Mouse (Mus musculus): Measurements from ENCODE around the gene Primpol.

Gene Primpol

DNA sequence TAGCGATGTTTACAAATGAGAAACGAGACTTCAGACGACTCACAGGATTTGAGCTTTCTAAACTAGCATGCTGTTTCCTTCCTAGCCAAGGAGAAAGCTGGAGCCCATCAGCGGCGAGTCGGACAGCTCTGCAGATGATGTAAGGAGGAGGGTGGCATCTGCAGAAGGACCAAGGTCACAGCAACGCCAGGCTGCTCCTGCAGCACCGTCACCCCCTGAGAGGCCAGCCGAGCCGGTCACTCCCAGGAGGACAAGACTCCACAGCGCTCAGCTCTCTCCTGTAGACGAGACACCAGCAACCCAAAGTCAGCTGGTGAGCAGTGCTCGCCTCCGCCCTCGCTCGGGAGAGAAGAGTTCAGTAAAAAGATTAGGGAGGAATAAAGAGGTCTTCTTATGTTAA is 54.7 kb downstream of the Primpol start:
- no peak for DNase-seq (ENCODE audit: low spot score)

GRCm38 (mm10) chr8:46559428-46559827 is 57.6 kb downstream of the Primpol start:
- peak; percentile 54 for DNase-seq (ENCODE audit: low spot score)

GRCm38 (mm10) chr8:46552441-46552765 is 64.6 kb downstream of the Primpol start:
- DNase-seq (ENCODE audit: low spot score) = peak; percentile 54

- peak; percentile 100 for DNase-seq (ENCODE audit: low spot score)
Observed at GRCm38 (mm10) chr8:46551615-46552440, 65.2 kb downstream of the Primpol start, which contains the start of gene Cenpu. Gene Cenpu (plus strand): TSS chr8:46552028.

- DNase-seq (ENCODE audit: low spot score) = peak; percentile 74
Observed at GRCm38 (mm10) chr8:46551029-46551428, 66.0 kb downstream of the Primpol start.

GRCm38 (mm10) chr8:46550058-46550457 is 67.0 kb downstream of the Primpol start:
- DNase-seq (ENCODE audit: low spot score) = no peak

GRCm38 (mm10) chr8:46547245-46547644 is 69.8 kb downstream of the Primpol start:
- DNase-seq (ENCODE audit: low spot score) = peak; percentile 90

- DNase-seq (ENCODE audit: low spot score) = peak; percentile 90
Observed at GRCm38 (mm10) chr8:46546431-46547176, 70.4 kb downstream of the Primpol start.

- no peak for DNase-seq (ENCODE audit: low spot score)
Observed at GRCm38 (mm10) chr8:46545854-46546253, 71.2 kb downstream of the Primpol start.

DNA sequence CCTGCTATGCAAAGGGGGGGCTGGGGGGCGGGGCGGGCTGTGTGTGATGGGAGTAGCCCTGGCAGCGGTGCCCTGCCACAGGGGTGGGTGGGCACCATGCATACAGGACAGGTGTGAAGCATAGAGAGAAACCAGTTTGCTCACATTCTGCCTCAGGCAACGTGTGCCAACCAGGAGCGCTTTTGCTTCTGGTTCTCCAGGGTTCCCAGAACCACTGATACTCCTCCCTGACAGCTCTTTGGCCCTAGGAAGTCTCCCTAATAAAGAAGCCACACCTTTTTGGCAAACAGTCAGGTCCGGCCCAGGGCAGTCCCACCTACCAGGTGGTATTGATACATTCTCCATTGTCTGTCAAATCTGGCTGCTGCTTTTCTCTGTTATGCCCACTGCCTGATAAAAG is 73.3 kb downstream of the Primpol start:
- DNase-seq (ENCODE audit: low spot score) = no peak

GRCm38 (mm10) chr8:46543191-46543590 is 73.8 kb downstream of the Primpol start:
- DNase-seq (ENCODE audit: low spot score) = no peak

DNA sequence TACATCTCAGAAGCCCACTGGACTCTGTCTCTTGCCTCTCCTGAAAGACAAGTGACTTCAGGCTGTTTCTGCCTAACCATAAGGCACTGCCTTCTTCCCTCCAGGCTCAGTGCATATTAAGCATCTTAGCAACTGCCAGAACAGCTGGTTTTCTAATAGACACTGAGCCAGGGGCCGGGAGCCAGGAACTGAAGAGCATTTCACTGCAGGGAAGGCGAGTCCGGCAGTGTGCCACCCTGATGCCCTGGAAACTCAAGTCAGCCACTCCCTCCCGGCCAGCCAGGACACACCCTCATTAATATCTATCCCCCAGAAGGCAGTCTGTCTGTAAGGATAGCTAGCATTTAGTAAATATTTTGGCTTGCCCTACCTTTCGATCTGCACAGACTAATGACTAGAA is 77.3 kb downstream of the Primpol start:
- DNase-seq (ENCODE audit: low spot score) = peak; percentile 67

DNA sequence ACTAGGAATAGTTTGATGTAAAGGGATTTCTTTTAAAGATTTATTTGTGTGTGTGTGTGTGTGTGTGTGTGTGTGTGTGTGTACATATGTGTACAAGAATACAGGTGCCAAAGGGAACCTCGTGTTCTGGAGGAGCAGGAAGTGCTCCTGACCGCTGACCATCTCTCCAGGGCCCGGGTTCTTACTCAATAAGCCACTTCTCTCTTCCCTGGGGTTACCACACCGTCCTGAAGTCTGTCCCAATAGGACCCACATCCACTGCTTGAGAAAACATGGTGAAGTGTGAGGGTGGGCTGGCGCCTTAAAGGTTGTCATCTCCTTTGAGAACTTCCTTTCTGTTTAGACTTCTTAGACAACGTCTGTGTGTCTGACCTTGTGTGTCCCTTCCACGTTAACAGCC is 83.1 kb downstream of the Primpol start:
- DNase-seq (ENCODE audit: low spot score) = no peak

DNA sequence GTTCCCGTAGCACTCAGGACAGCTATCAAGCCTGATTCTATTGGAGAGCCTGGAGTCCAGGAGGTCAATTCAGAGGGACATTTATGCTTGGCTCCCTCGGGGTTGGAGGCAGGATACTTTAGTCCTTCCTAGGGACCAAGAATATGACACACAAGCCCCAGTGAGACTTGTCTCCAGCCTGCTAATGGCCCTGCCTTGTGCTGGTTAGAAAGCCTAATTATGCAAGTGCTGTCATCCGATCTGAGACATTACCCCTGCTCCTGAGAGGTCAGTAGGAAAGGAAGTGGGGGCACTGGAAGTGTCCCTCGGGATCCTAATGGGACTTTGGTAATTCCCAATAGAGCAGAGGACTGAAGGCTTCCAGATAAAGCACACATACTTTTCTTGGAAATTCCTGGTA is 86.5 kb downstream of the Primpol start:
- no peak for DNase-seq (ENCODE audit: low spot score)

GRCm38 (mm10) chr8:46529508-46529907 is 87.5 kb downstream of the Primpol start:
- no peak for DNase-seq (ENCODE audit: low spot score)

- DNase-seq (ENCODE audit: low spot score) = no peak
Observed at GRCm38 (mm10) chr8:46526821-46527220, 90.2 kb downstream of the Primpol start.

GRCm38 (mm10) chr8:46526098-46526497 is 90.9 kb downstream of the Primpol start:
- no peak for DNase-seq (ENCODE audit: low spot score)
